Mouse (Mus musculus) forebrain, embryonic 13.5 days (tissue): ENCODE measurements around the gene Kdsr. TPM values are rescaled to one million over a fixed set of nuclear protein-coding genes. Genes with fewer than 3 reads are reported as not detected.

ENCODE experiments used
- ATAC-seq: fragments of 200-750 bp; cut with Nextera tagmentation; 2 replicates; pipeline ENCODE4 v1.8.0; 2017
- H3K27ac ChIP-seq: fragments of 300-500 bp; sonication (generic); 2 replicates; pipeline ENCODE4 v1.5.1; 2015; ENCODE audit warnings: inconsistent platforms, mild to moderate bottlenecking, moderate library complexity
- H3K27me3 ChIP-seq: fragments of 300-500 bp; sonication (generic); 2 replicates; pipeline ENCODE4 v1.6.1; 2015; ENCODE audit warnings: mild to moderate bottlenecking, inconsistent platforms
- H3K36me3 ChIP-seq: fragments of 300-500 bp; sonication (generic); 2 replicates; pipeline ENCODE4 v1.6.1; 2015; ENCODE audit warnings: mild to moderate bottlenecking, inconsistent platforms; ENCODE audit not compliant: poor library complexity, severe bottlenecking
- H3K4me1 ChIP-seq: fragments of 300-500 bp; sonication (generic); 2 replicates; pipeline ENCODE4 v1.6.1; 2015; ENCODE audit warnings: inconsistent platforms
- H3K4me2 ChIP-seq: fragments of 300-500 bp; sonication (generic); 2 replicates; pipeline ENCODE4 v1.6.1; 2015; ENCODE audit warnings: inconsistent platforms, mild to moderate bottlenecking, moderate library complexity
- H3K4me3 ChIP-seq: fragments of 300-500 bp; sonication (generic); 2 replicates; pipeline ENCODE4 v1.5.1; 2015; ENCODE audit warnings: mild to moderate bottlenecking, inconsistent platforms
- H3K9ac ChIP-seq: fragments of 300-500 bp; sonication (generic); 2 replicates; pipeline ENCODE4 v1.6.1; 2015; ENCODE audit warnings: mild to moderate bottlenecking, inconsistent platforms
- H3K9me3 ChIP-seq: fragments of 300-500 bp; sonication (generic); replicated peaks from 2 replicates; pipeline ENCODE4 v1.6.1; 2016; ENCODE audit warnings: inconsistent platforms
- WGBS: fragments of 180-500 bp; shearing (Covaris S2); methylation state at CpG from one replicate; pipeline ENCODE4 v1.1.7; 2015; 5-methylcytosine and 5-hydroxymethylcytosine counted together
- polyA plus RNA-seq: library from polyadenylated mRNA; unstranded; fragments of >200 nt; fragmentation: Nextera tagmentation; extraction: Ambion mirVana; gene quantifications from 2 replicates; pipeline ENCODE4 v1.2.1, GENCODE M21; 2015

Gene Kdsr
- 10.1 and 11.5 TPM in 2 replicates for polyA plus RNA-seq

DNA sequence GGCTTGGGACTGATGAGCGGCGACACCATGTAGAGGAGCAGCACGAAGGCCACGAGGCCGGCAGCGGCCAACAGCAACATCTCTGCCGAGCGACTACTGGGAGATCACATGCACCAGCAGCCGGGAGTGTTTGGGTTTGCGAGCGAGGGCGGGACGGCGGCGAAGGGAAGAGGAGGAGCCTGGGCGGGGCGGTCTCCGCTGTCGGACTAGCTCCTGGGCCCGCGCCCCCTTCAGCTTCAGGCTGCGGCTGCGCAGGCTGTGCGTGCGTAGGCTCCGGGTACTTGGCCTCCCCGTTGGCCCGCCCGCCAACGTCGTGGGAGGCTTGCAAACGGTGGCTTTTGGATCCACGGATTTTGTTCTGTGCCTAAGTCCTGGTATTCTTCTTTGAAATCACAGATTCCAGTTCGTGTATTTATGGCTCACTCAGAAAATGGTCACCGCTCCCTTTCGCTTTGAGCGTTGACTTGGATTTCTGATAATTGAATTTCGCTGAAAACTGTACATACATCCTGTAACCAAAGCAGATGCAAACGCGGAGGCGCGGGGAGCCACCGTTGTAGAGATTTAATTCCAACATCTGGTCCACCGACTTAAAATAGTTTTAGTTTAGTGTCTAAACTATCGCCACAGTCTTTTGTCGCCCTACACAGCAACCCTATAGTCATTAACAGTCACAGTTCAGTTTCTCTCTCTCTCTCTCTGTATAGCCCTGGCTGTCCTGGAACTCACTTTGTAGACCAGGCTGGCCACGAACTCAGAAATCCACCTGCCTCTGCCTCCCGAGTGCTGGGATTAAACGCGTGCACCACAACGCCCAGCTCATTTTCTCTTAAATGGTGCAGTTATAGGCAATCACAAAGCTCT, at the start of gene Kdsr:
Kdsr (minus strand) TSS at position 156 of the 864 bp plus-strand sequence.
- 2% methylated on average over 51 of the region's 51 CpGs for WGBS
- peak; percentile 99 for ATAC-seq

DNA sequence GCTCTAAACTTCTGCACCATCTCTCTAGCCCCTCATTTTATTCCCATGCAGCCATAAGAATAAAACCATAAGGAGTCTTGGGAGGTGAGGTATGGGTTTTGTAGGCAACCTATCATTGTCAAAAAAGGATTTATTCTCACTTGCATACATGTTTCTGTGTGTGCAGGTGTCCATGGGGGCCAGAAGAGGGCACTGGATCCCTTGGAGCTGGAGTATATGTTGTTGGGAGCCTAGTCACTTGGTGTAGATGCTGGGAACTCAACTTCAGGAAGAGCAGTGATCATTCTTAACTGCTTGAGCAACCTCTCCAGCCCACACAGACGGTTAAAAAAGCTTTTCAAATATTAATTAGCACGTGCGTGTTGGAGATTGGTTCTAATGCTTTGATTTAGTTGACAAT, 40.4 kb upstream of the Kdsr start:
- Histone ChIP-seq H3K36me3 (no peaks in the 10 kb centered on the region), H3K4me1 (peaks cover 11% of the 10 kb centered on the region), H3K27me3 (no peaks in the 10 kb centered on the region), H3K4me2 (no peak overlapping the region), H3K9ac (no peak overlapping the region), H3K27ac (no peak overlapping the region), H3K9me3 (no peaks in the 10 kb centered on the region), H3K4me3 (no peak overlapping the region)
- no peak for ATAC-seq
- 86% methylated on average over 3 of the region's 3 CpGs for WGBS

More for the DNA sequence above, at the start of gene Kdsr:
- Histone ChIP-seq H3K4me3 (peak within 1 kb of the TSS; percentile 71), H3K27me3 (no peaks in the 10 kb centered on the region), H3K4me1 (peaks cover 11% of the 10 kb centered on the region), H3K27ac (peak within 1 kb of the TSS; percentile 89), H3K36me3 (peaks cover 7% of the 10 kb centered on the region), H3K4me2 (peak within 1 kb of the TSS; percentile 78), H3K9me3 (no peaks in the 10 kb centered on the region), H3K9ac (peak within 1 kb of the TSS; percentile 80)

- no peaks in the 10 kb centered on the region for H3K9me3 ChIP-seq
- ATAC-seq: no peak
Observed at GRCm38 (mm10) chr1:106799406-106799805, 39.9 kb upstream of the Kdsr start.

DNA sequence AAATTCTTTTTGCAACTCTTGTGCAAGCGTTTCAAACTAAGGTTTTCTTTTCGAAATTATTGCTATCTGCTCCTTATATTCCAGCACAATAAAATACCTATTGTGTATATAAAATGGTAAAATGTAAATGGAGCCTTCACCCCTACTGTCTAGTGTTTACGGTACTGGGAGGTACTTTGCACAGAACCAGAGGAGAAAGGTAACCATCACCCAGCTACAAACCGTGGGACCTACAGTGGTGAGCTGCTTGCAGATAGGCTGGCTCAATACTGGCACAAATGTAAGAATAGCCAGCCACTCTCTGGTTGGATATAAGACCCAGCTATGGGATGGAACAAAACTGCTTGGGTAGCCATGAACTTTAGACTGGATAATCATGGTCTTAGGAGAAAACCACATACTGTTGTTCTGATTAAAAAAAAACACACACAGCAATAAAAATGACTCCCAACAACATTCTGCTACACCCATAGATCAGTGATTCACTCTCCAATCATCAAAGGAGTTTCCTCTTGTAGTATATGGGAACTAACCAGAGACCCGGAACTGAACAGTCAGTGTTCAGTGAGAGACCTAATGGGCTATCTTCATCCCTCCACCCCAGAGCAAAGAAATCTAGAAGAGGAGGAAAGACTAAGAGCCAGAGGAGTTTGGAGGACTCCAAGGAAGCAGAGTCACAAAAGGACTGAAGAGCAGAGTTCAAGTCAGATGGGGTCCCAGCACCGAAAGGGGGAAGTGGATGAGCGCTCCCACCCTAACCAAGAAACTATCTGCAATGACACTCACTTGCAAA, 37.7 kb upstream of the Kdsr start:
- 60% methylated on average over 7 of the region's 7 CpGs for WGBS
- Histone ChIP-seq H3K4me1 (peaks cover 27% of the 10 kb centered on the region), H3K27me3 (no peaks in the 10 kb centered on the region), H3K27ac (no peak overlapping the region), H3K4me2 (peak overlapping the region; percentile 74), H3K36me3 (no peaks in the 10 kb centered on the region), H3K9me3 (no peaks in the 10 kb centered on the region), H3K9ac (no peak overlapping the region), H3K4me3 (peak overlapping the region; percentile 94)
- peak; percentile 50 for ATAC-seq

More at GRCm38 (mm10) chr1:106799406-106799805, 39.9 kb upstream of the Kdsr start:
- Histone ChIP-seq H3K27ac (no peak overlapping the region), H3K9ac (no peak overlapping the region), H3K27me3 (no peaks in the 10 kb centered on the region), H3K36me3 (no peaks in the 10 kb centered on the region), H3K4me3 (no peak overlapping the region), H3K4me1 (peaks cover 17% of the 10 kb centered on the region), H3K4me2 (no peak overlapping the region)
- 65% methylated on average over 1 of the region's 1 CpGs for WGBS

- Histone ChIP-seq H3K36me3 (no peaks in the 10 kb centered on the region), H3K27ac (peak within 1 kb of the TSS; percentile 87), H3K9ac (peak within 1 kb of the TSS; percentile 99), H3K4me1 (peaks cover 27% of the 10 kb centered on the region), H3K27me3 (no peaks in the 10 kb centered on the region), H3K9me3 (no peaks in the 10 kb centered on the region), H3K4me2 (peak within 1 kb of the TSS; percentile 74), H3K4me3 (peak within 1 kb of the TSS; percentile 94)
- ATAC-seq: peak; percentile 99
- under 1% methylated on average over 23 of the region's 23 CpGs for WGBS
Observed at GRCm38 (mm10) chr1:106796542-106796924, 37.0 kb upstream of the Kdsr start, which contains the start of gene Vps4b. Gene Vps4b, minus strand, starts transcription at chr1:106796728.

DNA sequence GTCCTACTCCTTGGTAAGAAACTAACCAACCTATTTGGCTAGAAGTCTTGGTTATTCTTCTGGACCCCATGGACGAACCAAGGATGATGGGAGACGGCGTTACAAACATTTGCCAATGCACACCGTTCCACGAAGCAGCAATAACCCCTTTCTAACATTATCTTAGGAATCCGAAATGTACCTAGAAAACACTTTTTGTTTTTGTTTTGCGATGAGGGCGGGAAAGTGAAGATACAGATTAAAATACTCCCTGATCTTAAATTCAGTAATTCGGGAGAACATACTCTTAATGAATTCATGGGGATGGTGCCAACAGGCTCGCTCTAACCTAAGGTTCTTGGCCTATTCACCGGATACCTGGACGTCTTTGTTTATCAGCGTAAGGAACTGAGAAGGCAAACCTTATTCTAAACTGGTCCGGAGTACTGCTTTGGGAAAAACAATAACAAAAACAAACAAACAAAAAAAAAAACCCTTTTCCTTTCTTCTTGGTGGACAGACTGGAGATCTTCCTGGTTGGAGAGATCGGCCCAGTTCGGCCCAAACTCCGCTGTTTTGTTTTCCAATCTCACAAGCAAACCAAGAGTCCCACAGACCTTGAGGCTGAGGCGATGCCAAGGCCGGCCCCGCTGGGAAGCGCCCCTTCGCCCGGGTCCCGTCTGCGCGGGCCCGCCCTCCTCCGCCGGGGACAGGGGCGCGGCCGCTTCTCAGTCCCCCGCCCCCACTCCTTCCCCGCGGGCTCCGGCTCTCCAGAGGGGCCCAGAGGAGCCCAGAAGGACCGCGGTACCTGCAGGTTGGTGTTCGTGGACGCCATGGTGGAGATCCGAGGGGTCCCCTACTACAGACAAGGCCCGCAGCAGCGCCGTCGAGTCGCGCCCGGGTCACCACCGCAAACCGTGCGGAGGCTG, 36.4 kb upstream of the Kdsr start:
- Histone ChIP-seq H3K4me2 (peak overlapping the region; percentile 74), H3K36me3 (no peaks in the 10 kb centered on the region), H3K9ac (peak overlapping the region; percentile 99), H3K4me1 (peaks cover 27% of the 10 kb centered on the region), H3K27me3 (no peaks in the 10 kb centered on the region), H3K27ac (peak overlapping the region; percentile 87), H3K9me3 (no peaks in the 10 kb centered on the region), H3K4me3 (peak overlapping the region; percentile 94)
- ATAC-seq: no peak
- WGBS: 4% methylated on average over 51 of the region's 51 CpGs

- Histone ChIP-seq H3K4me3 (no peak overlapping the region), H3K9me3 (no peaks in the 10 kb centered on the region), H3K4me2 (no peak overlapping the region), H3K27me3 (no peaks in the 10 kb centered on the region), H3K27ac (no peak overlapping the region), H3K4me1 (no peaks in the 10 kb centered on the region), H3K36me3 (peaks cover 78% of the 10 kb centered on the region), H3K9ac (no peak overlapping the region)
- WGBS: 83% methylated on average over 4 of the region's 4 CpGs
- ATAC-seq: no peak
Observed at GRCm38 (mm10) chr1:106774896-106775295, 15.4 kb upstream of the Kdsr start.

- H3K4me1 ChIP-seq: no peaks in the 10 kb centered on the region
- H3K4me3 ChIP-seq: no peak overlapping the region
- no peak for ATAC-seq
- 94% methylated on average over 9 of the region's 9 CpGs for WGBS
- H3K4me2 ChIP-seq: no peak overlapping the region
- no peak overlapping the region for H3K9ac ChIP-seq
- H3K9me3 ChIP-seq: no peaks in the 10 kb centered on the region
- peaks cover 72% of the 10 kb centered on the region for H3K36me3 ChIP-seq
- H3K27ac ChIP-seq: no peak overlapping the region
- no peaks in the 10 kb centered on the region for H3K27me3 ChIP-seq
Observed at GRCm38 (mm10) chr1:106774092-106774491, 14.6 kb upstream of the Kdsr start.

GRCm38 (mm10) chr1:106768773-106769172, 9.2 kb upstream of the Kdsr start:
- no peak overlapping the region for H3K4me2 ChIP-seq
- ATAC-seq: no peak
- H3K9me3 ChIP-seq: no peaks in the 10 kb centered on the region
- no peak overlapping the region for H3K4me3 ChIP-seq
- H3K36me3 ChIP-seq: peaks cover 65% of the 10 kb centered on the region
- H3K9ac ChIP-seq: no peak overlapping the region
- H3K27ac ChIP-seq: no peak overlapping the region
- H3K4me1 ChIP-seq: no peaks in the 10 kb centered on the region
- H3K27me3 ChIP-seq: no peaks in the 10 kb centered on the region

GRCm38 (mm10) chr1:106765771-106766170, 6.2 kb upstream of the Kdsr start:
- Histone ChIP-seq H3K4me1 (no peaks in the 10 kb centered on the region), H3K4me2 (no peak overlapping the region), H3K4me3 (no peak overlapping the region), H3K36me3 (peaks cover 50% of the 10 kb centered on the region), H3K27ac (no peak overlapping the region), H3K27me3 (no peaks in the 10 kb centered on the region), H3K9ac (no peak overlapping the region), H3K9me3 (no peaks in the 10 kb centered on the region)
- 96% methylated on average over 8 of the region's 8 CpGs for WGBS
- ATAC-seq: no peak

- H3K4me3 ChIP-seq: no peak overlapping the region
- H3K9me3 ChIP-seq: no peaks in the 10 kb centered on the region
- H3K27ac ChIP-seq: no peak overlapping the region
- WGBS: 98% methylated on average over 2 of the region's 2 CpGs
- no peaks in the 10 kb centered on the region for H3K27me3 ChIP-seq
- no peak for ATAC-seq
- no peak overlapping the region for H3K4me2 ChIP-seq
- H3K9ac ChIP-seq: no peak overlapping the region
- H3K4me1 ChIP-seq: no peaks in the 10 kb centered on the region
- H3K36me3 ChIP-seq: peaks cover 42% of the 10 kb centered on the region
Observed at GRCm38 (mm10) chr1:106764846-106765245, 5.3 kb upstream of the Kdsr start.
